Mouse (Mus musculus) MEL (cell line): Measurements from ENCODE around the gene Lpin3. TPM values are rescaled to one million over a fixed set of nuclear protein-coding genes. Genes with fewer than 3 reads are reported as not detected.

Source experiments
- DNase-seq: peaks from one replicate; pipeline ENCODE4 v3.0.0; 2011; ENCODE audit warnings: low read depth, low spot score
- H3K27ac ChIP-seq: 2 replicates; pipeline ENCODE4 v1.5.1; 2012; ENCODE audit warnings: low read depth, mild to moderate bottlenecking, control low read depth, low read length, moderate library complexity; ENCODE audit not compliant: control insufficient read depth
- H3K27me3 ChIP-seq, 2 experiments: fragments of 150-350 bp in 1 of 2; sonication (generic) in 1 of 2; 2 replicates each; pipeline ENCODE4 v1.6.1; 2012; ENCODE audit warnings: low read length in 2 of 2, mild to moderate bottlenecking in 2 of 2, improper control_type of control experiment in 1 of 2, moderate library complexity in 1 of 2; ENCODE audit not compliant: insufficient read depth in 2 of 2, control insufficient read depth in 1 of 2
- H3K36me3 ChIP-seq, 2 experiments: 2 replicates each; pipeline ENCODE4 v1.6.1; 2012 to 2014; ENCODE audit warnings: low read length in 2 of 2, improper control_type of control experiment in 1 of 2, inconsistent platforms in 1 of 2, mild to moderate bottlenecking in 1 of 2; ENCODE audit not compliant: insufficient read depth in 2 of 2, control insufficient read depth in 1 of 2
- H3K4me1 ChIP-seq, 2 experiments: fragments of 150-350 bp in 1 of 2; sonication (generic) in 1 of 2; 2 replicates each; pipeline ENCODE4 v1.6.1; 2012; ENCODE audit warnings: low read length in 2 of 2, improper control_type of control experiment in 1 of 2, mild to moderate bottlenecking in 1 of 2; ENCODE audit not compliant: insufficient read depth in 2 of 2, control insufficient read depth in 1 of 2
- H3K4me3 ChIP-seq, 2 experiments: fragments of 150-350 bp in 1 of 2; sonication (generic) in 1 of 2; 2 replicates each; pipeline ENCODE4 v1.5.1; 2012; ENCODE audit warnings: low read depth in 2 of 2, low read length in 2 of 2, mild to moderate bottlenecking in 2 of 2, moderate library complexity in 2 of 2, control low read depth in 1 of 2, improper control_type of control experiment in 1 of 2; ENCODE audit not compliant: control insufficient read depth in 1 of 2, insufficient read depth in 1 of 2
- H3K79me2 ChIP-seq: 2 replicates; pipeline ENCODE4 v1.6.1; 2012; ENCODE audit warnings: mild to moderate bottlenecking, low read length, moderate library complexity; ENCODE audit not compliant: control insufficient read depth, poor library complexity, insufficient read depth
- H3K9ac ChIP-seq: 2 replicates; pipeline ENCODE4 v1.6.1; 2012; ENCODE audit warnings: low read depth, mild to moderate bottlenecking, control low read depth, low read length, moderate library complexity; ENCODE audit not compliant: control insufficient read depth, poor library complexity, severe bottlenecking
- H3K9me3 ChIP-seq: fragments of 150-350 bp; sonication (generic); replicated peaks from 2 replicates; pipeline ENCODE4 v1.6.1; 2012; ENCODE audit warnings: mild to moderate bottlenecking, low read length, improper control_type of control experiment, moderate library complexity; ENCODE audit not compliant: insufficient read depth
- CHD1 ChIP-seq: IDR thresholded peaks from 2 replicates; pipeline ENCODE4 v1.6.1; 2012; ENCODE audit warnings: low read depth, mild to moderate bottlenecking, inconsistent platforms, low read length, improper control_type of control experiment
- CHD2 ChIP-seq: IDR thresholded peaks from 2 replicates; pipeline ENCODE4 v1.6.1; 2011; ENCODE audit warnings: low read length, improper control_type of control experiment
- CTCF ChIP-seq, 3 experiments: IDR thresholded peaks in 2 of 3; conservative IDR thresholded peaks in 1 of 3; 2 replicates each; pipeline ENCODE4 v1.5.1; 2011 to 2012; ENCODE audit warnings: low read length in 3 of 3, low read depth in 2 of 3, mild to moderate bottlenecking in 2 of 3, improper control_type of control experiment in 1 of 3, inconsistent platforms in 1 of 3, mixed read lengths in 1 of 3, moderate library complexity in 1 of 3; ENCODE audit not compliant: control insufficient read depth in 1 of 3, insufficient read depth in 1 of 3, poor library complexity in 1 of 3, severe bottlenecking in 1 of 3
- ELF1 ChIP-seq: IDR thresholded peaks from 2 replicates; pipeline ENCODE4 v1.6.1; 2014; ENCODE audit warnings: low read depth, mild to moderate bottlenecking, inconsistent platforms, low read length, improper control_type of control experiment, moderate library complexity
- GABPA ChIP-seq: IDR thresholded peaks from 2 replicates; pipeline ENCODE4 v1.6.1; 2012; ENCODE audit warnings: low read depth, mild to moderate bottlenecking, inconsistent platforms, low read length, improper control_type of control experiment, moderate library complexity
- GATA1 ChIP-seq: IDR thresholded peaks from 2 replicates; pipeline ENCODE4 v1.6.1; 2011; ENCODE audit warnings: low read depth, low read length, improper control_type of control experiment
- JUND ChIP-seq: IDR thresholded peaks from 2 replicates; pipeline ENCODE4 v1.6.1; 2011; ENCODE audit warnings: low read depth, mild to moderate bottlenecking, improper control_type of control experiment, low read length
- MAFK ChIP-seq: IDR thresholded peaks from 2 replicates; pipeline ENCODE4 v1.6.1; 2011; ENCODE audit warnings: low read depth, mild to moderate bottlenecking, low read length, improper control_type of control experiment, borderline replicate concordance
- MYB ChIP-seq: IDR thresholded peaks from 2 replicates; pipeline ENCODE4 v1.6.1; 2011; ENCODE audit warnings: mild to moderate bottlenecking, low read depth, low read length, improper control_type of control experiment
- NELFE ChIP-seq: IDR thresholded peaks from 2 replicates; pipeline ENCODE4 v1.6.1; 2011; ENCODE audit warnings: low read depth, low read length, improper control_type of control experiment
- NRF1 ChIP-seq: IDR thresholded peaks from 2 replicates; pipeline ENCODE4 v1.6.1; 2014; ENCODE audit warnings: low read depth, mild to moderate bottlenecking, inconsistent platforms, low read length, improper control_type of control experiment, moderate library complexity; ENCODE audit not compliant: poor library complexity, insufficient read depth, severe bottlenecking
- POLR2A ChIP-seq, 2 experiments: IDR thresholded peaks; 2 replicates each; pipeline ENCODE4 v1.6.1; 2011 to 2012; ENCODE audit warnings: low read length in 2 of 2, mild to moderate bottlenecking in 2 of 2, control low read depth in 1 of 2, improper control_type of control experiment in 1 of 2, low read depth in 1 of 2, moderate library complexity in 1 of 2; ENCODE audit not compliant: control insufficient read depth in 1 of 2, insufficient read depth in 1 of 2, poor library complexity in 1 of 2
- POLR2AphosphoS5 ChIP-seq: IDR thresholded peaks from 2 replicates; pipeline ENCODE4 v1.6.1; 2012; ENCODE audit warnings: low read depth, borderline replicate concordance, mild to moderate bottlenecking, inconsistent platforms, low read length, moderate library complexity, mixed read lengths
- SIN3A ChIP-seq: IDR thresholded peaks from 2 replicates; pipeline ENCODE4 v1.6.1; 2012; ENCODE audit warnings: low read length, improper control_type of control experiment, inconsistent platforms
- SMC3 ChIP-seq: IDR thresholded peaks from 2 replicates; pipeline ENCODE4 v1.6.1; 2011; ENCODE audit warnings: low read depth, low read length, improper control_type of control experiment
- TAL1 ChIP-seq: IDR thresholded peaks from 2 replicates; pipeline ENCODE4 v1.6.1; 2012; ENCODE audit warnings: mild to moderate bottlenecking, inconsistent platforms, low read length, moderate library complexity, mixed read lengths
- USF1 ChIP-seq: IDR thresholded peaks from 2 replicates; pipeline ENCODE4 v1.6.1; 2014; ENCODE audit warnings: low read depth, mild to moderate bottlenecking, inconsistent platforms, low read length, improper control_type of control experiment, moderate library complexity
- ZC3H11A ChIP-seq: IDR thresholded peaks from 2 replicates; pipeline ENCODE4 v1.6.1; 2012; ENCODE audit warnings: low read depth, mild to moderate bottlenecking, inconsistent platforms, low read length, improper control_type of control experiment
- ZMIZ1 ChIP-seq: IDR thresholded peaks from 2 replicates; pipeline ENCODE4 v1.6.1; 2012; ENCODE audit warnings: low read depth, mild to moderate bottlenecking, inconsistent platforms, low read length, improper control_type of control experiment, moderate library complexity
- ZNF384 ChIP-seq: IDR thresholded peaks from 2 replicates; pipeline ENCODE4 v1.6.1; 2012; ENCODE audit warnings: low read depth, mild to moderate bottlenecking, inconsistent platforms, low read length, improper control_type of control experiment
- polyA plus RNA-seq, 2 experiments: library from polyadenylated mRNA; stranded (reverse) in 1 of 2; unstranded in 1 of 2; fragments of >175 nt in 1 of 2; fragments of >200 nt in 1 of 2; gene quantifications; 2 replicates each; pipeline versions ENCODE4 v1.2.1 to v1.2.4; 2012; ENCODE audit warnings: low replicate concordance in 2 of 2, low read depth in 1 of 2; ENCODE audit not compliant: insufficient read length in 2 of 2, insufficient read depth in 1 of 2, missing spikeins in 1 of 2
- total RNA-seq: library from RNA; depleted of rRNA; stranded (reverse); fragments of 300-350 nt; gene quantifications from 2 replicates; pipeline ENCODE4 v1.2.3, GENCODE M21; 2012

Gene Lpin3
- total and polyA plus RNA-seq, 3 experiments, result 0.08 to 0.17 TPM; not detected in 1

- H3K27me3 ChIP-seq, result no peaks in the 10 kb centered on the region
- H3K9me3 ChIP-seq, result no peaks in the 10 kb centered on the region
- TF ChIP-seq POLR2A (IDR thresholded peaks at IDR 0.05; ENCODE audit: control insufficient read depth in 1 of 2, insufficient read depth in 1 of 2, low read depth in 1 of 2, low read length in 2 of 2, poor library complexity in 1 of 2) (no peak), SMC3 (no peak), CHD2 (no peak)
- TF ChIP-seq, all 39 proteins: peak for 0
- Histone ChIP-seq H3K4me1 (no peaks in the 10 kb centered on the region), H3K79me2 (no peaks in the 10 kb centered on the region), H3K9ac (no peak overlapping the region), H3K4me3 (no peak overlapping the region), H3K27ac (no peak overlapping the region), H3K36me3 (no peaks in the 10 kb centered on the region)
- DNase-seq, result no peak
These were observed 52.5 kb downstream of the Lpin3 start for GRCm38 (mm10) chr2:160932981-160933380.

GRCm38 (mm10) chr2:160933890-160934289, 53.4 kb downstream of the Lpin3 start:
- H3K4me1 ChIP-seq, result no peaks in the 10 kb centered on the region
- H3K79me2 ChIP-seq, result no peaks in the 10 kb centered on the region
- H3K9me3 ChIP-seq, result no peaks in the 10 kb centered on the region
- TF ChIP-seq GATA1 (no peak), ZNF384 (no peak), MYB (no peak), CTCF (IDR thresholded peaks at IDR 0.05 in 2 of 3, conservative IDR thresholded peaks at IDR 0.05 in 1 of 3; ENCODE audit: control insufficient read depth in 1 of 3, insufficient read depth in 1 of 3, low read depth in 2 of 3, low read length in 3 of 3, poor library complexity in 1 of 3, severe bottlenecking in 1 of 3) (peak in 2 of 3 experiments; percentile 22 to 36; a peak in 3 of 6 replicates)
- no peak overlapping the region for H3K4me3 ChIP-seq
- H3K27me3 ChIP-seq, result no peaks in the 10 kb centered on the region
- H3K36me3 ChIP-seq, result no peaks in the 10 kb centered on the region
- no peak overlapping the region for H3K27ac ChIP-seq
- DNase-seq, result no peak
- H3K9ac ChIP-seq, result no peak overlapping the region

GRCm38 (mm10) chr2:160934451-160934850, 54.0 kb downstream of the Lpin3 start:
- TF ChIP-seq ZC3H11A, result no peak
- no peak for TF ChIP-seq USF1
- no peak for TF ChIP-seq NELFE
- no peak for TF ChIP-seq TAL1
- TF ChIP-seq CHD1, result no peak
- TF ChIP-seq ZNF384, result no peak
- TF ChIP-seq GABPA, result no peak
- no peak for TF ChIP-seq MAFK
- TF ChIP-seq POLR2AphosphoS5, result no peak
- no peak for TF ChIP-seq JUND
- no peak for TF ChIP-seq ZMIZ1
- TF ChIP-seq POLR2A (IDR thresholded peaks at IDR 0.05; ENCODE audit: control insufficient read depth in 1 of 2, insufficient read depth in 1 of 2, low read depth in 1 of 2, low read length in 2 of 2, poor library complexity in 1 of 2), result no peak
- TF ChIP-seq ELF1, result no peak
- no peak for TF ChIP-seq NRF1
- no peak for TF ChIP-seq SMC3
- no peak for TF ChIP-seq SIN3A
- no peaks in the 10 kb centered on the region for H3K9me3 ChIP-seq
- no peaks in the 10 kb centered on the region for H3K27me3 ChIP-seq
- no peaks in the 10 kb centered on the region for H3K4me1 ChIP-seq
- no peak overlapping the region for H3K9ac ChIP-seq
- no peak overlapping the region for H3K4me3 ChIP-seq
- H3K36me3 ChIP-seq, result no peaks in the 10 kb centered on the region
- H3K27ac ChIP-seq, result no peak overlapping the region
- H3K79me2 ChIP-seq, result no peaks in the 10 kb centered on the region
- no peak for DNase-seq
